Mouse (Mus musculus): ENCODE measurements around the gene Srarp.

Gene Srarp

DNA sequence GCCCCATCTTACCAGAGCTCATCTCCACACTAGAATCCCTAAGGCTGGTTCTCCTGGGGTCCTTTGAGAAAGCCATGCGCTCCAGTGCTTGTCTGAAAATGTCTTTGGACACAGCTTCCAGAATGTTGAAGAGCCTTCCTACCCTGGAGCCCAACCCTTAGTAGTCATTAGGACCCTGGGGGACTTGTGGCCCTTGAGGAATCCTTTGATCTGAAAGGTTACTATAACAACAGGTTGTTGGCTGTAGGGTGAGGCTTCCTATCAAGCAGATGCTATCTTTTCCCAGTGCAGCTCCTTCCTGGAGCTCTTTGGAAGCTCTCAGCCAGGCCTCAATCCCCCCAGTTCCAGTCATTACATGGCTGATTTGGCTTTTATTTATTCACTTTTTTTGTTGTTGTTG, at the start of gene Srarp:
Srarp (minus strand) TSS at position 132 of the 400 bp plus-strand sequence.
- no peak for DNase-seq (ENCODE audit: low spot score in 2 of 2)

DNA sequence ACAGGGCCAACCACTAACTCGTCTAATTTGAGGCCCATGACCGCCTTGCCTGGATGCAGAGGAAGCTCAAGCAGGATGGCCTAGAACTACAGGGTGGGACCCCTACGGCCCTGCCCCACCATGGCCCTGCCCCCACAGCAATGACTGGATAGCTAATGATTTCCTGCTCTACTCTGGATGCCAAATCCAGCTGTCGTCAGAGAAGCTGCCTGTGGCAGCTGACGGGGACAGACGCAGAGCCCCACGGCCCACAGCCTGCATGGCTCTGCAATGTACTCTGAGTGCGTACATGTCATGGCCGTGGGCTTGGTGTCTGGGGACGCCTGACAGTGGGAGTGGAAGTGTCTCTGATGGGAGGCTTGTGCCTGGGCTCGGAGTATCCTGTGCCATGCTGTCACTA, 48.2 kb upstream of the Srarp start:
- DNase-seq (ENCODE audit: low spot score in 2 of 2), result no peak

DNA sequence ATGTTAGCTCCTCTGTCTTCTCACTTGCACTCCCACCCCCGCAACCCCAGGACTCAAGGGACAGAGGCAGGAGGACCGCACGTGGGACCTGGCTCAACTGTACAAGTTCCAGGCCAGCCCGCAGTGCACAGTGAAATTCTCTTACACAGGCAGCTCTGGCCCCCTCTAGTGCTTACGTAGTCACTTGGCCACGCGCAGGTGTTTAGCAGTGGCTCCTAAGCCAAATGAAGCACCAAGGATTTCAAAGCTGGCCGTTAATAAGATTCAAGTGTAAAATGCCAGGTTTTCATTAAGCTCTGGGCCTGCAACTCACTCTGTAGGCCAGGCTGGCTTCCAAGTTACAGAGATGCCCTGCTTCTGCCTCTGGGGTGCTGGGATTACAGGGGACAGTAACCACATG, 43.5 kb upstream of the Srarp start:
- DNase-seq (ENCODE audit: low spot score in 2 of 2), result no peak

DNA sequence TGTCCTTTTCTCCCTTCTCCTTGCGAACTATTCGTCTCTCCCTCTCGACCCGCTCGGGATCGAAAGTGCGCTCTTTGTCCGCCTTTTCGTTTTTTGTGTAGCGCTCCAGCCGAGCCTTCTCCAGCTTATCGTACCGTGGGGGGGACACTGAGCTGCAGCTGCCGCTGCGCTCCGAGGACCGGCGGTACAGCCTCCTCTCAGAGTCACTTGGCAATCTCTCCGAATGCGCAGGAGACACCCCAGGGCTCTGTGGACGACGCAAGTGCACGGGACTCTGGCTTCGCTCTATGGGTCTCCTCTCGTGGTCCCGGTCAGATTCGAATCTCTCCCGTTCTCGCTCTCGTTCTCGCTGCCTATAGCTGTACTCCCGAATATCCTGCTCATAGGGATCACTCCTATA, 42.9 kb upstream of the Srarp start:
- no peak for DNase-seq (ENCODE audit: low spot score in 2 of 2)

DNA sequence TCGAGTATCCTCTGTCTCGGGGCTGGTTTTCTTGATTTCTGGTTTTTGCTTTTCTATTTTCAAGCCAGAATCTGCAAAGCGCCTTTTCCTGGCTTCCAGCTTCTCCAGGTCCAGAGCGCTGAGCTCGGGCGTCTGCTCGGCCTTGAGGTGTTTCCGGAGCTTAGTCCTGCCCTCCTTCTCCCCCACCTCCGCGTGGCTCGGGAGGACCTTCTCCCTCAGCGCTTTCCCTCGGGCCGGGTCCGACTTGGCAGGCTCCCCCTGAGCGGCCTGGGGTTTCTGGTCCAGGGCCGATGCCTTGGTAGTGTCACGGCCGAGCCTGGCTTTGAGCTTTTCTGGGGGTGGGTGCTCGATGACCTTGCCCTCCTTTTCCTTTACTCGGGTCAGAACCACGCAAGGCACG, 42.3 kb upstream of the Srarp start:
- no peak for DNase-seq (ENCODE audit: low spot score in 2 of 2)

DNA sequence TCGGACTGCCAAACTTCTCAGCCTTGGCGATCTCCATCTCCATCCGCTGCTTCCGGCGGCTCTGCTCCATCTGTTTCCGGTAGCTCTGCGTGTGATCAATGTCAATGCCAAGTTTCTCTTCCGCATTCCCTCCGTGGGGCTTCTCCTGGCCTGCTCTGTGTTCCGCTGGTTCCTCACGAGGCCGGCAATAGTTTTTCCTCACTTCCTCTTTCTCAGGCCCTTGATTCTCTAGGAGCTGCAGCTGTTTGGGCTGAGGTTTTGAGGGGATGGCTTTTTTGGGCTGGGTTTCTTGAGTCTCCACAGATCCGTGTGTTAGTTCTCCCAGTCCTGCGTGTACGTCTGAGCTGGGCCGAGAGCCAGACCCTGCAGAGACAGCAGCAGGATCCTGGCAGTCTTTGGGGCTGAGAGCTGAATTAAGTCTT, 41.8 kb upstream of the Srarp start:
- peak; percentile 87 to 92 for DNase-seq (ENCODE audit: low spot score in 2 of 2)

DNA sequence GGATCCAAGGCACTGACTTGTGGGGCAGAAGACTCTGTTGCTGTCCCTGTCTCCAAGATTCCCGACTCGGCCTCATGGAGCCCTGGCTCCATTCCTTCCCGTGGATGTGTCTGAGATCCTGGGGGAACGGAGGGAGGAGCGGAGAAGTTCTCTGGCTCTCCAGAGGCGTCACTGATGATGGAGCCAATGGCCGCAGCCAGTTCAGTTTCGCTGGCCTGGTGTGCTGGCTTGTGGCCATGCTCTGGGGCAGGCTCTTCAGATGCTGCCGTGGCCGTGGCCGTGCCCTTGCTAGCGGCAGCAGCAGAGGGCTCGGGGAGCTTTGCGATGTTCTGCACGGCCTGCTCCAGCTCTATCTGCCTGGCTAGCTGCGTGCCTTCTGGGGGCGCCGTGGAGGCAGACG, 38.5 kb upstream of the Srarp start:
- DNase-seq (ENCODE audit: low spot score in 2 of 2), result peak in 1 of 2 experiments; percentile 37

DNA sequence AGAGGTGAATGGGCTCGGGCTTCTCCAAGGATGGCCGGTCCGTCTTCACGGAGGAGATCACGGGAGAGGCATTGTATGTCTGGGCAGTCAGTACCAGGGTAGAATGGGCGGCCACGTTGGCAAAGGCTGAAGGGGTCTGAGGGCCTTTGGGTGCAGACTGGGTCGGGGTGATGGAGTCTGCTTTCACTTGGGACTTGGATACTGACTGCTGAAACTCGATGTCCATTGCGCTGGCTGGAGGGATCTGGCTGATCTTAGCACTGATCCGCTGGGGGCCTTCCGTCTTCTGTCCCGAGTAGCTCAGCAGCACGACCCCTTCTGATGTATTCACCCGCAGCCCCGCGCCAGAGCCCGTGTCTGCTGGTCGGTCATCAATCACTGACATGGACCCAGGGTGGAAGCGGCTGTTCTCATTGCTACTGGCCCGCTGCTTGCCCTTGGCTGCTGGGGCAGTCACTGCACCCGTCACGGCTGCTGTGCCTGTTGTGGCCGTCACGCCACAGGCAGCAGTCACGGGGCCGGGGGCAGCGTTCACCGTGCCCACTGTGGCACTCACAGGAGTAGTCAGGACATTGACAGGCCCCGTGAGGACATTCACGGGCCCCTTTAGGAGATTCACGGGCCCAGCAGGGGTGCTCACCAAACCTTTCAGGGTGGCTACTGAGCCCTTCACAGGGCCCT, 36.9 kb upstream of the Srarp start:
- DNase-seq (ENCODE audit: low spot score in 2 of 2), result peak in 1 of 2 experiments; percentile 29

DNA sequence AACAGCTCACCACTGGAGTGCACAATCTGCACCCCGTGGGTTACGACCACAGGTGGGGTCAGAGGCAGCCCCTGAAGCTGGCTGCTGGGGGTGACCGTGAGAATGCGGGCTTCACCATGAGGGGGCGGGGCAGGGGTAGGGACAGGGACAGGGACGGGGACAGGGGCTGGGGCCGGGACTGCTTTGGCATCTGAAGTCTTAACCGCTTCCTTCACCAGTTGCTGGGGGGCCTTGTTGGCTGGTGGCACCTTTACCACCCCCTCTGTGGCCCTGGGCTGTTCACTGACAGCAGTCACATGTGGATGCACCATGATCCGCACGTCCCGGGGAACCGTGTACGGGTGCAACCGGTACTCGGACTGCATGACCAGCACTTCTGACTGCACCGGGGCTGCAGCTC, 35.6 kb upstream of the Srarp start:
- peak in 1 of 2 experiments; percentile 37 for DNase-seq (ENCODE audit: low spot score in 2 of 2)

DNA sequence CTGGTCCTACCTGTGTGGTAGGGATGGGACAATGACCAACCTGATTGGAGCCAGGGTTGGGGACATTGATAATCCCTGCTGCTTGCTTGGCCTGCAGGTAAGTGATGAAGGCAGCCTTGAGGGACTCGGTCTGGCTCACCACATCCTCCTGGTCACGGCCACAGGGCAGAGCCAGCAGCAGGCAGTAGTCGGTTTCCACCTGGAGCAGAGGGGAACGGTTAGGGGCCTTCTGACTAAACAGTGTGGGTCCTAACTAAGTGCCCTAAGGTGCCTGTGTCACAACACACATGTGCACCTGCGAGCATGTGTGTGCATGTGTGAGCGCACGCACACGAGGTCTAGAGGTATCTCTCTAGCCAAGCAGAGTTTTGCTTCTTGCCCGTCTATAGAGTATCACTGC, 33.4 kb upstream of the Srarp start:
- DNase-seq (ENCODE audit: low spot score in 2 of 2), result no peak

DNA sequence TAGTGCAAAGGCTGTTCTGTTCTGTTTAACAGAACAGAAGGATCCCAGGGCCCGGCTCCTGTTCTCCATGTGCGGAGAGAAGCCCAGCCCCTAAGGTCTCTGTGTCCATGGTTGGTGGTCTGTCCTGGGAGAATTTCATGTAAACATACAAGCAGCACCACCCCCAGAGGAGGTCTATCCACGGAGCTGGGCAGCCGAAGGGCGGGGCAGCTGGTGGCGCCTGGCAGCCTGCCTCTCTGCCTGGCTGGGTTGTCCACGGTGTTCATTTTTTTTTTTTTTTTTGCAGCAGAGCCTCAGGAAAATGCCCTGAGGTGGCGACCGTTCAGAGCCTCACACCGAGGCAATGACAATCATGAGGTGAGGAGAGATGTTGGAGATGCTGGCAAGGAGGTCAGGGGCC, 32.7 kb upstream of the Srarp start:
- DNase-seq (ENCODE audit: low spot score in 2 of 2), result no peak

DNA sequence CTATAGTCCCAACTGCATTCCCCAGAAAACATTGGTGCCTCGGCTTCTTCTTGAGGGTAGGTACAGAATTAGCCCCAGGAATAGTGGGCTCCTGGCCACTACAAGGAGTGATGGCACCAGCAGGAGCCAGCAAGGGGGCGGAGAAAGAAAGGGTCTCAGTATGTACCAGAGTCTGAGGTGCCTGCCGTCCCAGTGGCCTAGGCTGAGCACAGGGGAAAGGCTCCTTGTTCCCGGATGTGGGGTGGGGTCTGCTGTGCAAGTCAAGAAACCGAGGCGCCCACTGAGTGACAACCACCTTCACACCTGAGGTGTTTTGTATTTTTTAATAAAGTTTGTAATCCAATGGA, 31.6 kb upstream of the Srarp start:
- DNase-seq (ENCODE audit: low spot score in 2 of 2), result no peak

DNA sequence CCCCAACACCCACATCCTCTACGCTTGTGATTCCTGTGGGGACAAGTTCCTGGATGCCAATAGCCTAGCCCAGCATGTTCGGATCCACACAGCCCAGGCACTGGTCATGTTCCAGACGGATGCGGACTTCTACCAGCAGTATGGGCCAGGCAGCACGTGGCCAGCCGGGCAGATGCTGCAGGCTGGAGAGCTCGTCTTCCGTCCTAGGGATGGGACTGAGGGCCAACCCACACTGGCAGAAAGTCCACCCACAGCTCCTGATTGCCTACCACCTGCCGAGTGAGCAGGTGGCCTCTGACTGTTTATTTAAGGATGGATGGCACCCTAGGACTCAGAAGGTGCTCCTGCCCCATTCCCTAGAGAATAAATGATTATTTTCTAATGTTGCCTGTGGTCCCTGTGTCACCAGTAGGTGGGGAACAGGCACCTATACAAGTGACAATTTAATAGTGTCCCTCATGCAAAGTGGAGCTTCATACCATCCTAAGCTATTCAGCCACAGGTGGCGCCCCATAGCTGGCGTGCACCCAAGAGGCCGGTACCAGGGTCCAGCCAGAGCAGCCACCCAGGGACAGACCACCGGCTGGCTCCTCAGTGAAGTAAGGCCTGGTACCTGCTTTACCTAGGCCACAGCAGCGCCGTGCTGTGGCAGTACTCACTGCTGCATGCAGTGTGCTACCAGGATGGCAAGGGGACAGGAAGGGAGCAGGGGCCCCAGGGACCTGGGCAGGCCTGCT, 31.1 kb upstream of the Srarp start:
- DNase-seq (ENCODE audit: low spot score in 2 of 2), result no peak

DNA sequence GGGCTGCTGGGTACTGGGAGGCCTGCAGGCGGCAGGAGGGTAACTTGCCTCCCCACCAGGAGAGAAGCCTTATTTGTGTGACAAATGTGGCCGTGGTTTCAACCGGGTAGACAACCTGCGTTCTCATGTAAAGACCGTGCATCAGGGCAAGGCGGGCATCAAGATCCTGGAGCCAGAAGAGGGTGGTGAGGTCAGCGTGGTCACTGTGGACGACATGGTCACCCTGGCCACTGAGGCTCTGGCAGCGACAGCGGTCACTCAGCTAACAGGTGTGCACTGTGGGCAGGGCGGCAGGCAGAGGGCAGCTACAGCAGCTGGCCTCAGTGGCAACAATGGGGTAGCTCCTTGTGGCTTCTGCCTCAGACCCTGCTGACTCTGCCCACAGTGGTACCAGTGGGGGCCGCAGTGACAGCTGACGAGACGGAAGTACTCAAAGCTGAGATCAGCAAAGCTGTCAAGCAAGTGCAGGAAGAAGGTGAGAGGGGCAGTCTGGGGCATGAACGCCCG, 30.4 kb upstream of the Srarp start:
- DNase-seq (ENCODE audit: low spot score in 2 of 2), result no peak

DNA sequence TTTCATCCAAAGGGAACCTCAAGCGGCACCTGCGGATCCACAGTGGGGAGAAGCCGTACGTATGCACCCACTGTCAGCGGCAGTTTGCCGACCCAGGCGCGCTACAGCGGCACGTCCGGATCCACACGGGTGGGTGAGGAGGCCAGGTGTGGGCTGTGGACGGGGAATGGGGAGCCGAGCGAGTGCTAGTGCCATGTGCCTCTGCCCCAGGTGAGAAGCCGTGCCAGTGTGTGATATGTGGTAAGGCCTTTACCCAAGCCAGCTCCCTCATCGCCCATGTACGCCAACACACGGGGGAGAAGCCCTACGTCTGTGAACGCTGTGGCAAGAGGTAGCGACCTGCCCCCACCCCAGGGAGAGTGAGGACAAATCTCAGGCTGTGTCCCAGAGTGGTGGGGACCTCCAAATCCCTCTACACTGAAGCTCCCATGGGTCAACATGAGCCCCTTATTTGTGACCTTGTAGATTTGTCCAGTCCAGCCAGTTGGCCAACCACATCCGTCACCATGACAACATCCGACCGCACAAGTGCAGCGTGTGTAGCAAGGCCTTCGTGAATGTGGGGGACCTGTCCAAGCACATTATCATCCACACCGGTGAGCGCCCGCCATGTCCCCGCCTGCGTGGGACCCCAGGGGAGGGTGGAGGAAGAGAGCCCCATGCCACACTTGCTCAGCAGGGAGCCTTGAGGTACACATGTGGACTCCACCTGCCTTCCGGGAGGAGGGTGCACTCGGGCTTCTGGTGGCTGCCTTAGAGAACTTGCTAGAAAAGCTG, 29.8 kb upstream of the Srarp start:
- DNase-seq (ENCODE audit: low spot score in 2 of 2), result no peak

DNA sequence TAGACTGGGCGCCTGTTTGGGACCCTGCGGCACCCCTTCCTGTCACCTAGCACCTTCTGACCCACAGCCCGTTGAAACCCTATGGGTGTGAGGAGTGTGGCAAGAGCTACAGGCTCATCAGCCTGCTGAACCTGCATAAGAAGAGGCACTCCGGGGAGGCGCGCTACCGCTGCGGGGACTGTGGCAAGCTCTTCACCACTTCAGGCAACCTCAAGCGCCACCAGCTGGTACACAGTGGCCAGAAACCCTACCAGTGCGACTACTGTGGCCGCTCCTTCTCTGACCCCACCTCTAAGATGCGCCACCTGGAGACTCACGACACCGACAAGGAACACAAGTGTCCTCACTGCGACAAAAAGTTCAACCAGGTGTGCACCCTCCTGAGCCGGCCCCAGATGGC, 28.8 kb upstream of the Srarp start:
- no peak for DNase-seq (ENCODE audit: low spot score in 2 of 2)

DNA sequence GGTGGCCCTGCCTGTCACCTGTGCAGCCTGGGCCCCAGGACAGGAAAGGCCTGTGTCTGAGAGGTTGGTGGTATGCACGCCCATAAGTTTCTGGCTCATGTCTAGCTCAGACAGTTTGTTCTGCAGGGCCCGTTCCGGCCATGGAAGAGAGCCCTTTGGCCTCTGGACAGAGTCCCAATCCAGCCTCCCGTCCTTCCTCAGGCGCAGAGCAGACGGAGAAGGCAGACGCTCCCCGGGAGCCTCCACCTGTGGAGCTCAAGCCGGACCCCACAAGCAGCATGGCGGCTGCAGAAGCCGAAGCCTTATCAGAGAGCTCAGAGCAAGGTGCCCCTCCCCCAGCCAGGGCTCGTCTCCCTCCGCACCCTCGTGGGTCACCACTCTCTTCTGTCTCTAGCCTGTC, 27.6 kb upstream of the Srarp start:
- DNase-seq (ENCODE audit: low spot score in 2 of 2), result no peak

DNA sequence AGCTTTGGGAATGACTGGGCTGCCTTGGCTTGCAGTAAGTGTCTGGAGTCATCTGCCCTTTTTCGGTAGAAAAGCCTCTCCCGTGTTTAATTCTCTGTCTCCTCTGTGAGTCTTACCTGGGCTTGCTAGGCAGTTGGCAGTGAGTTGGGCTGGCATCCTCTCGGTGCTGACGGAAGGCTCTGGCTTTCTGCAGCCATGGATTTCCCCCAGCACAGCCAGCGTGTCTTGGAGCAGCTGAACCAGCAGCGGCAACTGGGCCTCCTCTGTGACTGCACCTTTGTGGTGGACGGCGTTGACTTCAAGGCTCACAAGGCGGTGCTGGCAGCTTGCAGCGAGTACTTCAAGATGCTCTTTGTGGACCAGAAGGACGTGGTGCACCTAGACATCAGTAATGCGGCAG, 25.7 kb upstream of the Srarp start:
- DNase-seq (ENCODE audit: low spot score in 2 of 2), result no peak

DNA sequence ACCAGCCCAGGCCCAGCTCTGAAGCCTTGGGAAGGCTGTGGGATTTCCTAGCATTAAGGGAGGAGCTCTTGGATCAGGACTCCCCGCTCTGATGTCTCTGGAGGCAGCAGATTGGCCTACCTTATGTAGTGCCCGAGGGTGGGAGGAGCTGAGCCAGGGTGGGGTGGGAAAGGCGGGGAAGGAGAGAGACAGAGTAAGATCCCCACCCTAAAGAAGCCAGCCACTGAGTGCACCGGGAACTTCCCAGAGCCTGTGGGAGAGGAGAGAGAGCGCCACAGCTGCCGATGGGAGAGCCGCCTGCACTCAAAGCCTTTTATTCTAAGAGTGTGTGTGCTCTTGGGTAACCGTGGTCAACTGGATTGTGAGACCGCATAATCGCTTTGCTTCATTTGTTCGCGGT, 25.2 kb upstream of the Srarp start:
- peak in 1 of 2 experiments; percentile 20 for DNase-seq (ENCODE audit: low spot score in 2 of 2)

DNA sequence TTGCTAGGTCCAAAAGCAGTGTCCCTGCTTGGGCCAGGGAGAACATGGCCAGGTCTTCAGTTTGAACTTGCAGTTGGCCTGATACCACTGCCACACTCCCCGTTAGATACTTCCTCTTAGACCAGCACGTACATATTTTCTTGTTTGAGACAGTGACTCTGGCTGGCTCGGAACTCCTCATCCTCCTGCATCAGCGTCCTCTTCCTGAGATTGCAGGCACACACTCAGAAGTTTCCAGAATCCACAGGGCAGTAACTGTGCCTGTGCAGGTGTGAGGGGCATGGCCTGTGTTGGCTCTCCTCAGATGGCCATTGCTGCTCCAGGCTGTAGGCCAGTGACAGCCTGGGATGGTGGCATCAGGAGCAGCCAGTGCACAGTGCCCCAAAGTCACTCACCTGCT, 24.6 kb upstream of the Srarp start:
- DNase-seq (ENCODE audit: low spot score in 2 of 2), result no peak

DNA sequence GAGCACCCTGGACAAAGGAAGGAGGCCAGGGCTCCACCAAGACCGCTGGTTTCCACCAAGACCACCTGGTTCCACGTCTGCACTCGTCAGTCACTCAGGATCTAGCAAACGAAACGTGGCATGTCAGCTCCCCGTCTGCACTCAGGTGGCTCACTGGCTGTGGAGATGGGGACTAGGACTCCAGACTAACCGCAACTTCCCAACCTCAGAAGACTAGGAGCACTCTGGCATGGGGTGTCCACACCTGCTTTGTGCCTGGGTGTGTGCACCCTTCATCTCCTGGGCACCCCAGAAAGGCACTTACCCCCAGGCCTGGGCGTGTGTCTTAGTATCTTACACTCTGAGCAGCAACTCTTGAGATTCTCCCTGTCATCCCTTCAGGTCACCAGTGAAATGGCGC, 23.9 kb upstream of the Srarp start:
- peak in 1 of 2 experiments; percentile 16 for DNase-seq (ENCODE audit: low spot score in 2 of 2)

DNA sequence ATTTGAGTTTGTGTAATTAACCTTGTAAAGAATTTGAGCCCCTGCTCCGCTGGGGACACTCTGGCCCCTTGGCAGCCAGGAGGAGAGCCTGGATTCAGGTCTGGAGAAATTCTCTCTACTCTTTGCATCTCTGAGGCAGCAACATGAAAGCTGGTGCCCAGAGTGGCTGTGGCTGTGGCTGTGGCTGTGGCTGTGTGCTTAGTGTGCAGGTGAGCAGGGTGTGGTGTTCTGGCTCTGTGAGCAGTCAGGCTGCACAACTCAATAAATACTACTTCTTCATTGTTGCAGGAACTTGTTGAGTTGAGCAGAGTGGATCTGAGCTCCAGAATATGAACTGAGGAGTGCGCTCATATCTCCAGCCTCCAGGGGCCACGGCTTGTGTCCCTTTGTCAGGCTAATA, 23.0 kb upstream of the Srarp start:
- DNase-seq (ENCODE audit: low spot score in 2 of 2), result no peak

DNA sequence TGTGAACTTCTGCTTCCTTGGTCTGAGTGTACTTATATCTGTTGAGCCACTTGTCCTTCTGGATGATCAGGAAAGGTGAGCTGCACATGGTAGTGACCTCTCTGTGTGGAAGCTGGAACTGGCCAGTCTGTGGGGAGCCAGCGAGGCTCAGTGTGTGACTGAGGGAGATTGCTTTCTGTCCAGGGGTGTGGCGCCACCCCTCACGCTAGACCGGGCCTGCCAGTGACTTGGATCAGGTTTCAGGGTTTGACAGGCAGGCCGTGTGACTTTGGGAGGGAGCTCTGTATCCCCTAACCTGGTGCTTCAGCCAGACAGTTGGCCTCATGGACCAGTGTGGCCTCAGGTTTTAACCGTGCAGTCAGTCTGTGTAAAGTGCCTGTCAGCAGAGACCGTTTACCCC, 22.3 kb upstream of the Srarp start:
- peak in 1 of 2 experiments; percentile 25 for DNase-seq (ENCODE audit: low spot score in 2 of 2)

Measured in right cerebral cortex, postnatal 10 days (tissue).